Mouse (Mus musculus): ENCODE measurements at regions not wholly inside any gene's neighbourhood (a gene's known extent, or its start where the extent isn't known, plus 50 kb on each side); places are given as distances from the start of the nearest gene placed in this dataset.

- WGBS: 81% methylated on average over 4 of the region's 4 CpGs
Observed at GRCm38 (mm10) chr17:43163126-43163525, 107.0 kb upstream of the Adgrf1 start.

GRCm38 (mm10) chr17:43166091-43166490 lies 104.0 kb upstream of the Adgrf1 start:
- no peak overlapping the region for H3K27ac ChIP-seq (ENCODE audit: control insufficient read depth, insufficient read depth, low read depth, low read length, poor library complexity)
- H3K4me3 ChIP-seq (replicated peaks; ENCODE audit: control insufficient read depth, low read depth, low read length): no peak overlapping the region
- H3K4me1 ChIP-seq (ENCODE audit: control insufficient read depth, insufficient read depth, low read length): no peaks in the 10 kb centered on the region; the same call in 1 of the 2 replicates
- 61% methylated on average over 4 of the region's 4 CpGs for WGBS
- TF ChIP-seq CTCF (IDR thresholded peaks at IDR 0.05; ENCODE audit: control insufficient read depth, insufficient read depth, low read length) (no peak), POLR2A (IDR thresholded peaks at IDR 0.05; ENCODE audit: borderline replicate concordance, control insufficient read depth, low read depth, low read length) (no peak)

More at GRCm38 (mm10) chr17:43163126-43163525, 107.0 kb upstream of the Adgrf1 start:
- H3K4me1 ChIP-seq (ENCODE audit: control insufficient read depth, insufficient read depth, low read length): no peaks in the 10 kb centered on the region; the same call in 1 of the 2 replicates
- no peak overlapping the region for H3K27ac ChIP-seq (ENCODE audit: control insufficient read depth, insufficient read depth, low read depth, low read length, poor library complexity)
- no peak for TF ChIP-seq POLR2A (IDR thresholded peaks at IDR 0.05; ENCODE audit: borderline replicate concordance, control insufficient read depth, low read depth, low read length)
- TF ChIP-seq CTCF (IDR thresholded peaks at IDR 0.05; ENCODE audit: control insufficient read depth, insufficient read depth, low read length): no peak
- no peak overlapping the region for H3K4me3 ChIP-seq (replicated peaks; ENCODE audit: control insufficient read depth, low read depth, low read length)

- TF ChIP-seq CTCF (IDR thresholded peaks at IDR 0.05; ENCODE audit: control insufficient read depth, insufficient read depth, low read length) (no peak), POLR2A (IDR thresholded peaks at IDR 0.05; ENCODE audit: borderline replicate concordance, control insufficient read depth, low read depth, low read length) (no peak)
- WGBS: 72% methylated on average over 1 of the region's 1 CpGs
- Histone ChIP-seq H3K27ac (ENCODE audit: control insufficient read depth, insufficient read depth, low read depth, low read length, poor library complexity) (no peak overlapping the region), H3K4me3 (replicated peaks; ENCODE audit: control insufficient read depth, low read depth, low read length) (no peak overlapping the region), H3K4me1 (ENCODE audit: control insufficient read depth, insufficient read depth, low read length) (no peaks in the 10 kb centered on the region)
Observed at GRCm38 (mm10) chr17:43169435-43169834, 100.7 kb upstream of the Adgrf1 start.

- no peak for TF ChIP-seq POLR2A (IDR thresholded peaks at IDR 0.05; ENCODE audit: borderline replicate concordance, control insufficient read depth, low read depth, low read length)
- no peak for TF ChIP-seq CTCF (IDR thresholded peaks at IDR 0.05; ENCODE audit: control insufficient read depth, insufficient read depth, low read length)
- H3K27ac ChIP-seq (ENCODE audit: control insufficient read depth, insufficient read depth, low read depth, low read length, poor library complexity): no peak overlapping the region
- 84% methylated on average over 6 of the region's 6 CpGs for WGBS
- H3K4me3 ChIP-seq (replicated peaks; ENCODE audit: control insufficient read depth, low read depth, low read length): no peak overlapping the region
- H3K4me1 ChIP-seq (ENCODE audit: control insufficient read depth, insufficient read depth, low read length): no peaks in the 10 kb centered on the region
Observed at GRCm38 (mm10) chr17:43172657-43173165, 97.4 kb upstream of the Adgrf1 start.

- H3K27ac ChIP-seq (ENCODE audit: control insufficient read depth, insufficient read depth, low read depth, low read length, poor library complexity): no peak overlapping the region
- no peaks in the 10 kb centered on the region for H3K4me1 ChIP-seq (ENCODE audit: control insufficient read depth, insufficient read depth, low read length)
- no peak for TF ChIP-seq CTCF (IDR thresholded peaks at IDR 0.05; ENCODE audit: control insufficient read depth, insufficient read depth, low read length)
- no peak for TF ChIP-seq POLR2A (IDR thresholded peaks at IDR 0.05; ENCODE audit: borderline replicate concordance, control insufficient read depth, low read depth, low read length)
- 76% methylated on average over 1 of the region's 1 CpGs for WGBS
- H3K4me3 ChIP-seq (replicated peaks; ENCODE audit: control insufficient read depth, low read depth, low read length): no peak overlapping the region
Observed at GRCm38 (mm10) chr17:43174860-43175259, 95.3 kb upstream of the Adgrf1 start.

GRCm38 (mm10) chr17:43177244-43177643 lies 92.9 kb upstream of the Adgrf1 start:
- Histone ChIP-seq H3K27ac (ENCODE audit: control insufficient read depth, insufficient read depth, low read depth, low read length, poor library complexity) (no peak overlapping the region), H3K4me1 (ENCODE audit: control insufficient read depth, insufficient read depth, low read length) (no peaks in the 10 kb centered on the region), H3K4me3 (replicated peaks; ENCODE audit: control insufficient read depth, low read depth, low read length) (no peak overlapping the region)
- TF ChIP-seq POLR2A (IDR thresholded peaks at IDR 0.05; ENCODE audit: borderline replicate concordance, control insufficient read depth, low read depth, low read length) (no peak), CTCF (IDR thresholded peaks at IDR 0.05; ENCODE audit: control insufficient read depth, insufficient read depth, low read length) (no peak)
- WGBS: 60% methylated on average over 1 of the region's 1 CpGs

GRCm38 (mm10) chr17:43190016-43190415 lies 80.1 kb upstream of the Adgrf1 start:
- Histone ChIP-seq H3K27ac (ENCODE audit: control insufficient read depth, insufficient read depth, low read depth, low read length, poor library complexity) (no peak overlapping the region), H3K4me1 (ENCODE audit: control insufficient read depth, insufficient read depth, low read length) (no peaks in the 10 kb centered on the region), H3K4me3 (replicated peaks; ENCODE audit: control insufficient read depth, low read depth, low read length) (no peak overlapping the region)
- WGBS: 79% methylated on average over 2 of the region's 2 CpGs
- TF ChIP-seq CTCF (IDR thresholded peaks at IDR 0.05; ENCODE audit: control insufficient read depth, insufficient read depth, low read length) (no peak), POLR2A (IDR thresholded peaks at IDR 0.05; ENCODE audit: borderline replicate concordance, control insufficient read depth, low read depth, low read length) (no peak)

GRCm38 (mm10) chr17:43190853-43191485 lies 79.2 kb upstream of the Adgrf1 start:
- Histone ChIP-seq H3K27ac (ENCODE audit: control insufficient read depth, insufficient read depth, low read depth, low read length, poor library complexity) (no peak overlapping the region), H3K4me3 (replicated peaks; ENCODE audit: control insufficient read depth, low read depth, low read length) (no peak overlapping the region), H3K4me1 (ENCODE audit: control insufficient read depth, insufficient read depth, low read length) (no peaks in the 10 kb centered on the region)
- 70% methylated on average over 3 of the region's 3 CpGs for WGBS
- TF ChIP-seq POLR2A (IDR thresholded peaks at IDR 0.05; ENCODE audit: borderline replicate concordance, control insufficient read depth, low read depth, low read length) (no peak), CTCF (IDR thresholded peaks at IDR 0.05; ENCODE audit: control insufficient read depth, insufficient read depth, low read length) (no peak)

Measured in bone marrow, adult 2 months (tissue).